Mouse (Mus musculus) ES-Bruce4 (cell line): ENCODE results near the gene Cpped1. TPM values are rescaled to one million over a fixed set of nuclear protein-coding genes. Genes with fewer than 3 reads are reported as not detected.

Experiments used
- H3K27ac ChIP-seq: 2 replicates; pipeline ENCODE4 v1.5.1; 2012; ENCODE audit warnings: low read length, inconsistent platforms; ENCODE audit not compliant: insufficient read depth
- H3K27me3 ChIP-seq: 2 replicates; pipeline ENCODE4 v1.6.1; 2012; ENCODE audit warnings: mild to moderate bottlenecking, low read length, inconsistent platforms; ENCODE audit not compliant: control insufficient read depth, poor library complexity, insufficient read depth, severe bottlenecking
- H3K36me3 ChIP-seq: 2 replicates; pipeline ENCODE4 v1.6.1; 2012; ENCODE audit warnings: inconsistent platforms, mild to moderate bottlenecking, low read length, moderate library complexity; ENCODE audit not compliant: control insufficient read depth, poor library complexity, insufficient read depth, severe bottlenecking
- H3K4me1 ChIP-seq: one replicate; pipeline ENCODE4 v1.8.1; 2011; ENCODE audit warnings: low read length; ENCODE audit not compliant: control insufficient read depth, insufficient read depth
- H3K4me3 ChIP-seq: 2 replicates; pipeline ENCODE4 v1.5.1; 2011; ENCODE audit warnings: low read depth, mild to moderate bottlenecking, low read length
- H3K9ac ChIP-seq: 2 replicates; pipeline ENCODE4 v1.6.1; 2012; ENCODE audit warnings: low read depth, mild to moderate bottlenecking, inconsistent platforms; ENCODE audit not compliant: poor library complexity, severe bottlenecking
- H3K9me3 ChIP-seq: replicated peaks from 2 replicates; pipeline ENCODE4 v1.6.1; 2012; ENCODE audit warnings: mild to moderate bottlenecking, low read length, inconsistent platforms; ENCODE audit not compliant: control insufficient read depth, poor library complexity, insufficient read depth, severe bottlenecking
- CTCF ChIP-seq: IDR thresholded peaks from one replicate; pipeline ENCODE4 v1.8.1; 2011; ENCODE audit warnings: low read depth, low read length
- EP300 ChIP-seq: IDR thresholded peaks from 2 replicates; pipeline ENCODE4 v1.6.1; 2011; ENCODE audit warnings: low read depth, low read length; ENCODE audit not compliant: insufficient read depth
- POLR2A ChIP-seq: IDR thresholded peaks from one replicate; pipeline ENCODE4 v1.8.1; 2011; ENCODE audit warnings: low read length; ENCODE audit not compliant: insufficient read depth
- polyA plus RNA-seq: library from polyadenylated mRNA; stranded (reverse); fragments of >200 nt; gene quantifications from 2 replicates; pipeline ENCODE4 v1.2.4, GENCODE M21; 2011; ENCODE audit warnings: low read depth; ENCODE audit not compliant: missing spikeins, insufficient read depth, insufficient read length

Gene Cpped1
- polyA plus RNA-seq, 1 experiment = 37.7 TPM

DNA sequence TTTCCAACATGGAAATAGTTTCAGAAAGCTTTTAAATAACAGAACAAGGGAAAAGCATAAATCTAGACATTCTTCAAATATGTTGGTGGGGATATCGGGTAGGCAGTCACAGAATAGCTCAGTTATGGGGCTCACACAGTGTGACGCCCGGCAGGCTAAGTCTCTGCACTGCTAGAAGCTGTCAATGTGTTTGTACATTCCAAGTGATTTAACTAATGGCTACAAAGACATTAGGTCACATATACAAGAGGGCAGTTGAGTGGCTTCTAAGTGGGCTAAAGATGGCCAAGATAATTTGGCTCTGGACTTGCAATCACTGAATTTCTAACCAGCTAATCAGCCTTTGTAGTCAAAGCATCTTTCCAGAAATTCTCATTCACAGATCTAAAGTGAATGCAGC lies 19.1 kb downstream of the Cpped1 start:
- TF ChIP-seq POLR2A = no peak
- no peak for TF ChIP-seq EP300
- TF ChIP-seq CTCF = no peak
- Histone ChIP-seq H3K4me1 (no peaks in the 10 kb centered on the region), H3K36me3 (no peaks in the 10 kb centered on the region), H3K9me3 (no peaks in the 10 kb centered on the region), H3K4me3 (no peak overlapping the region), H3K9ac (no peak overlapping the region), H3K27ac (no peak overlapping the region), H3K27me3 (no peaks in the 10 kb centered on the region)

DNA sequence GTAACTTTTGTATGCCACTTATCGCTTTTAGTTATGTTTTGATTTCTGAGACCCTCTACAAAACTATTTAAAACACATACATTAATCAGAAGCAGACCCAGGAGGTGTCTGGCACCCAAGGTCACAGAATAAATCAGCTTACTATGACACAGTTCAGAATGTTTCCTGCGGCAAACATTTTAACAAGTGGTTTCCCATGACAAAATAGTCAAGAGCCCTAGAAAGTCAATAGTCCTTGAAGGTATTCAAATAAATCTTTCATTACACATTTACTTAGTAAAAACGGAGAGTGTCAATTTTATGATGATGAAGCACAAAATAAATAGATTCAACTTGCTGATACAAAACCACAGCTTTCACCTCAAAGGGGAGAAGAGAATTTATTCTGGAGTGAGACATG lies 19.5 kb downstream of the Cpped1 start:
- Histone ChIP-seq H3K9me3 (no peaks in the 10 kb centered on the region), H3K36me3 (no peaks in the 10 kb centered on the region), H3K4me1 (no peaks in the 10 kb centered on the region), H3K27me3 (no peaks in the 10 kb centered on the region), H3K4me3 (no peak overlapping the region), H3K9ac (no peak overlapping the region), H3K27ac (no peak overlapping the region)
- no peak for TF ChIP-seq EP300
- TF ChIP-seq CTCF = no peak
- no peak for TF ChIP-seq POLR2A

DNA sequence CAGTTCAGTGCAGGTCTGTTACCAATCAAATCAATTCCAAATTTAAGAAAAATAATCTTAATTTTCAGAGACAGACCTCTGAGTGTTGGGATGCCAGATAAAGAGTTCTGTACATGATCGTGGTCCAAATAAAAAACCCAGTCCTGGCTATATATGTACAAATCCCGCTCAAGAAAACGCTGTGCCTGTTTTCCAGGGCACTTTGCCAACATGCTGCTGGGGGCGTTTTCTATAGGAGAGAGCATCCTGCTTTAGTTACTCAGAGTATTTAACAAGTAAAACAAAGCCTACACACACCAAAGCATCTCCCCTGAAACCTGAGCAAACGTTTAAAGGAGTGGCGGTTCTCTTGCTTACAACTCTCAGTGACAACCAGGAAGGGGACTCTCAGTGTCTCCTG lies 27.4 kb downstream of the Cpped1 start:
- Histone ChIP-seq H3K4me1 (no peaks in the 10 kb centered on the region), H3K27ac (no peak overlapping the region), H3K27me3 (no peaks in the 10 kb centered on the region), H3K9ac (no peak overlapping the region), H3K9me3 (no peaks in the 10 kb centered on the region), H3K4me3 (no peak overlapping the region), H3K36me3 (no peaks in the 10 kb centered on the region)
- no peak for TF ChIP-seq EP300
- TF ChIP-seq CTCF = no peak
- TF ChIP-seq POLR2A = no peak

DNA sequence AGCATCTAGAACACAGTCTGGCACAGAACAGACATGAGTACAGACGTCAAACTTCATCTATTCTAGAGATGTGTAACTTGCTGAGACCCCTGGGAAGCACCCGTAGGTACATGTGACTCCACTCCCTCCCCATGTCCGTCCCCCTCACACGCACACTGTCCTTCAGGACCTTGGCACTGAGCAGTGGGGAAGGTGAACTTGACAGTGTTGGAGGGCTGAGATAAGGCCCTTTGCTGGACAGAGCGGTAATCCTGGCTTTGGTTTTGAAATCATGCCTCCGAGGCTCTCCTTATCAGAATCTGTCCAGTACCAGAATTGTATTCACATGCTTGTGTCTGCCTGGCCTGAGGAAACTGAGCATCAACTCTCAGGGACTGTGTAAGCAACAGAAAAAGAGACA lies 28.8 kb downstream of the Cpped1 start:
- no peak overlapping the region for H3K9ac ChIP-seq
- no peak overlapping the region for H3K27ac ChIP-seq
- no peaks in the 10 kb centered on the region for H3K4me1 ChIP-seq
- H3K9me3 ChIP-seq = no peaks in the 10 kb centered on the region
- H3K36me3 ChIP-seq = no peaks in the 10 kb centered on the region
- TF ChIP-seq CTCF (no peak), EP300 (no peak), POLR2A (no peak)
- H3K4me3 ChIP-seq = no peak overlapping the region
- no peaks in the 10 kb centered on the region for H3K27me3 ChIP-seq

DNA sequence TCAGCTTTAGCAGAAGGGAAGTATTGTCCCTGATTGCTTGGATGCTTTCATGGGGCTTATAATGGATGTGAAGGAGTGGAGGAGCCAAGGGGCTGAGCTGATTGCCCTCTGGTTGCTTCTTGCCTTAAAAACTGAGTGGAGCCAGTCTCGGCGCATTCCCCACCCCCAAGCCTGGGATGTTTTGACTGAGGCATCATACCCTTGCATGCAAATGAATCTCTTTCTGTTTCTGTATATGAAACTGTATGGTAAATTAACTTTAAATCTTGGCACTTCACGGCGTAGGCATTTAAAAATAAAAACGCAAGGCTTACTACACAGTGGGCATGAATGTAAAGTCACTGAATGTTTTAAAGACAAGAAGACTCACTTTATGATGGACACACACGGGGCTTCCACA lies 30.0 kb downstream of the Cpped1 start:
- no peak overlapping the region for H3K27ac ChIP-seq
- H3K36me3 ChIP-seq = no peaks in the 10 kb centered on the region
- no peak overlapping the region for H3K4me3 ChIP-seq
- no peak overlapping the region for H3K9ac ChIP-seq
- no peaks in the 10 kb centered on the region for H3K9me3 ChIP-seq
- H3K27me3 ChIP-seq = no peaks in the 10 kb centered on the region
- H3K4me1 ChIP-seq = no peaks in the 10 kb centered on the region
- TF ChIP-seq POLR2A = no peak
- no peak for TF ChIP-seq EP300
- TF ChIP-seq CTCF = no peak

DNA sequence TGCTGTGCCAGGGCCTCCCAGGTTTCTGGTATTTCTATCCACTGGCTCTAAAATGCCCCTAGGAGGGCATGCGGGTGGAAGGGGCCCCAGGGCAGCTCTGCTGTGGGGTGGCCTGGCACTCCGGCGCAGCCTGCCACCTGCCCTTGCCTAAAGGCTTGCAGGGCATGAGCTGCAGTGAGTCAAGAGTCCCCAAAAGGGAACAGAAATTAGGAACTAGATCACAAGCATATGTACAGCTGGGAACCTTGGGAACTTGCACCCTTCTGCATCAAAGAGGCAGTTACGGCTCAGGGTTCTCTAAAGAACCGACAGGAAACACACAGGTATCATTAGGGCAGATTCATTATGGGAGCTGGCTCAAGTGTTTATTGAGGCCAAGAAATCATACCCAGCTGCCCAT lies 34.0 kb downstream of the Cpped1 start:
- H3K4me3 ChIP-seq = no peak overlapping the region
- H3K4me1 ChIP-seq = no peaks in the 10 kb centered on the region
- no peaks in the 10 kb centered on the region for H3K27me3 ChIP-seq
- H3K9me3 ChIP-seq = no peaks in the 10 kb centered on the region
- TF ChIP-seq CTCF = no peak
- TF ChIP-seq POLR2A = no peak
- TF ChIP-seq EP300 = no peak
- H3K27ac ChIP-seq = no peak overlapping the region
- no peak overlapping the region for H3K9ac ChIP-seq
- no peaks in the 10 kb centered on the region for H3K36me3 ChIP-seq
